Comparison of ENCODE assay signal across 1 mouse cellular context in genomic region chr11:75654471-75655390, GRCm38 (mm10).
TF ChIP-seq lines count a peak whose summit lies in the region.

No protein-coding gene starts in this region.

TF ChIP-seq in CH12.LX, 34 proteins besides CTCF, POLR2A, EP300 and RAD21 (continued from another document):
- TF ChIP-seq MEF2A (IDR thresholded peaks at IDR 0.05; ENCODE audit: borderline replicate concordance, low read depth, low read length) (peak; percentile 84), MAX (IDR thresholded peaks at IDR 0.05; ENCODE audit: low read length) (peak; percentile 83), MAZ (IDR thresholded peaks at IDR 0.05; ENCODE audit: low read depth, low read length) (peak; percentile 96), RCOR1 (conservative IDR thresholded peaks at IDR 0.05; ENCODE audit: low read depth, low read length) (peak; percentile 80; the same call in 1 of the 2 replicates), MYC (IDR thresholded peaks at IDR 0.05; ENCODE audit: low read depth, low read length) (no peak; the same call in 1 of the 2 replicates), TCF12 (IDR thresholded peaks at IDR 0.05; ENCODE audit: low read depth, low read length) (peak; percentile 97), BHLHE40 (IDR thresholded peaks at IDR 0.05; ENCODE audit: low read depth, low read length) (peak; percentile 81), SIN3A (IDR thresholded peaks at IDR 0.05; ENCODE audit: low read length) (peak; percentile 64), MAFK (IDR thresholded peaks at IDR 0.05; ENCODE audit: insufficient replicate concordance, low read length) (0 out of 2 replicates have a peak, but pooled peaks have one; percentile 31), JUN (IDR thresholded peaks at IDR 0.05; ENCODE audit: insufficient read depth, low read depth, low read length) (no peak), MXI1 (IDR thresholded peaks at IDR 0.05; ENCODE audit: low read depth, low read length) (peak; percentile 66; the same call in 1 of the 2 replicates), HCFC1 (IDR thresholded peaks at IDR 0.05; ENCODE audit: low read depth, low read length) (peak; percentile 43), USF2 (conservative IDR thresholded peaks at IDR 0.05; ENCODE audit: low read depth, low read length) (no peak), UBTF (IDR thresholded peaks at IDR 0.05; ENCODE audit: low read depth, low read length) (no peak; the same call in 1 of the 2 replicates), CHD2 (IDR thresholded peaks at IDR 0.05; ENCODE audit: low read length) (peak; percentile 83), ETS1 (conservative IDR thresholded peaks at IDR 0.05; ENCODE audit: low read depth, low read length) (peak; percentile 89), ZMIZ1 (IDR thresholded peaks at IDR 0.05; ENCODE audit: low read depth, low read length) (peak; percentile 60; the same call in 1 of the 2 replicates), PAX5 (IDR thresholded peaks at IDR 0.05; ENCODE audit: low read length) (no peak), JUND (conservative IDR thresholded peaks at IDR 0.05; ENCODE audit: low read depth, low read length) (no peak), IRF4 (IDR thresholded peaks at IDR 0.05; ENCODE audit: low read depth, low read length) (0 out of 2 replicates have a peak, but pooled peaks have one; percentile 42), ZC3H11A (IDR thresholded peaks at IDR 0.05; ENCODE audit: low read depth, low read length) (no peak), ELF1 (IDR thresholded peaks at IDR 0.05; ENCODE audit: low read depth, low read length) (peak; percentile 58; the same call in 1 of the 2 replicates), USF1 (IDR thresholded peaks at IDR 0.05; ENCODE audit: low read depth, low read length) (no peak), TBP (conservative IDR thresholded peaks at IDR 0.05; ENCODE audit: low read depth, low read length) (peak; percentile 75), SMC3 (IDR thresholded peaks at IDR 0.05; ENCODE audit: low read depth, low read length) (0 out of 2 replicates have a peak, but pooled peaks have one; percentile 1), NELFE (IDR thresholded peaks at IDR 0.05; ENCODE audit: low read depth, low read length) (peak; percentile 52), POLR2AphosphoS2 (IDR thresholded peaks at IDR 0.05; ENCODE audit: low read depth, low read length) (no peak)
